Mouse (Mus musculus): ENCODE measurements around the gene Prkd2.

DNA sequence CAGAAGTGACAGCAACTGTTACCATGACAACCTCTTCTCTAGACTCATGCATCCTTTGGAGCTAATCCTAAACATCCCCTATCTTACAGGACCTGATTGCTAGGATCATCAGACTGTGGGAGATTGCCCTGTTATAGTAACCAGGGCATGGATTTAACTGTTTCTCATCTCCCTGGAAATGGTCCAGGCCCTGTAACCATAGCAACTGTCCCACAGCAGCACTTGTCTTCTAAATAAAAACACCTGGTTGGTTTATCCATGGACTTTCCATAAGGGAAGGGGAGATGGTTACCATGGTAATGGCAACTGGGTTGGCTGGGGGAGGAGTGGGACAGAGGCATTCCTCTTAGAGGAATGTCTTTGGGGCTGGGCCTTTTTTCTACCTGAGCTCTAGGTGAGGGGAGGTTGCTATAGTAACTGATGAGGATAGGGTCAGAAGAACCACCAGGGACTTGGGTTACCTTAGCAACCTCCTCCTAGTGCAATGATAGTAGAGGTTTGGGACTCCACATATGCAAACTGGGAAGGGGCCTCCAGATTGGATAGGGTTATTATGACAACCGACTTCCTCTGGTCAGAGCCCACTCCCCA lies 27.3 kb upstream of the Prkd2 start, which contains the start of gene Strn4:
- TF ChIP-seq GATA1 (IDR thresholded peaks at IDR 0.05; ENCODE audit: low read length) (no peak), TAL1 (IDR thresholded peaks at IDR 0.05; ENCODE audit: low read length) (no peak)

All from erythroblast, embryonic 14.5 days (primary cell).